In genomic region chr11:115133800-115134199, GRCm38 (mm10) we compare ENCODE assay signal across 13 mouse cellular contexts. TPM values are rescaled to one million over a fixed set of nuclear protein-coding genes. Genes with fewer than 3 reads are reported as not detected.
DNase-seq lines count a peak whose midpoint lies in the region; ATAC-seq lines count a peak whose summit lies in the region.
"Had no signal": no experiment of that assay in that cellular context is flagged by ENCODE, and none has a peak within 500 bp of the region (broad histone marks: within the 10 kb centered on the region; RNA-seq: fewer than 3 reads in every experiment).

Cd300lf (minus strand) TSS chr11:115133992.

- peak; percentile 23 to 68 for DNase-seq in heart, adult 18-20 months
- DNase-seq in heart, postnatal 10 days: no peak
- DNase-seq in A20 (ENCODE audit: low read depth, low spot score): peak; percentile 78
- peak; percentile 47 for DNase-seq in induced T-regulatory cell, adult 2 months (ENCODE audit: low read depth)
- no peak for DNase-seq in urinary bladder, postnatal 14 days (ENCODE audit: low spot score)
- DNase-seq in cerebellum, postnatal 14 days: no peak
- DNase-seq: cerebellum, adult 2 months; kidney, postnatal 10 days had no signal

- peaks cover under 1% of the 10 kb centered on the region; the same call in 1 of the 2 replicates for H3K36me3 ChIP-seq in macrophage (ENCODE audit: inconsistent target)
- H3K36me3 ChIP-seq: embryonic facial prominence, embryonic 13.5 days had no signal

- 5% methylated on average over 8 of the region's 8 CpGs for WGBS in macrophage (ENCODE audit: missing documents)

- H3K79me2 ChIP-seq in macrophage (ENCODE audit: inconsistent target): peaks cover 50% of the 10 kb centered on the region

- peak within 1 kb of the TSS; percentile 60 for H3K4me3 ChIP-seq in macrophage (ENCODE audit: inconsistent target)
- H3K4me3 ChIP-seq: embryonic facial prominence, embryonic 13.5 days had no signal

- intact Hi-C loops in heart, postnatal 10 days (cut with DNase I): no loop called here

- no peak for ATAC-seq in activated CD4-positive, CD25-positive, alpha-beta regulatory T cell, adult 4 months

- peak within 1 kb of the TSS; percentile 91 for H3K27ac ChIP-seq in macrophage
- H3K27ac ChIP-seq: embryonic facial prominence, embryonic 13.5 days had no signal

RNA-seq across cellular contexts. Expression of gene Cd300lf, which starts in this region (rescaled TPM):
- under 1 TPM in 1 of 2 experiments, not detected in 1; 0.36 TPM for total RNA-seq in heart, adult 18-20 months (2021)
- under 1 TPM; 0.15 to 0.48 TPM for total RNA-seq in heart, postnatal 10 days (2021)
- 100 to 1,000 TPM in 23 of 26 experiments, 10 to 100 TPM in 3; 48.1 to 568 (median 332) TPM for total RNA-seq in macrophage (2018; cell fraction: chromatin; rRNA removed)
- 100 to 1,000 TPM in 6 of 26 experiments, 10 to 100 TPM in 20; 54.6 to 145 (median 88.2) TPM for total RNA-seq in macrophage (2018; cell fraction: cytosol; rRNA removed)
- total RNA-seq in macrophage (2018; cell fraction: nucleus; rRNA removed): 100 to 1,000 TPM in 24 of 26 experiments, 10 to 100 TPM in 2; 52.4 to 465 (median 283) TPM
- 76.9 to 122 TPM (median 90.4 TPM) in 3 replicates for polyA plus RNA-seq in macrophage (2018)
- polyA plus RNA-seq in activated CD4-positive, CD25-positive, alpha-beta regulatory T cell, adult 4 months (2017; shearing (Covaris generic)): 1 to 10 TPM in 1 of 2 experiments, under 1 TPM in 1; 0.37 to 1.5 TPM
- polyA plus RNA-seq: C2C12; midbrain, embryonic 11.5 days had no signal

Comparison
In these comparisons a context has a peak if more than half of its experiments do, and no peak if none do; other contexts are left out.
1. RNA of gene Cd300lf (polyA plus RNA-seq): 76.9 to 122 TPM in macrophage; 0.37 to 1.5 TPM in activated CD4-positive, CD25-positive, alpha-beta regulatory T cell, adult 4 months; every median in the first group is over 10 times any median in the second.
2. Peak in DNase-seq in heart, adult 18-20 months; RNA of the gene not detected or under 1 TPM.
3. DNase-seq: peak in A20 (single experiment) and induced T-regulatory cell, adult 2 months (single experiment); none in heart, postnatal 10 days (0 of 2), urinary bladder, postnatal 14 days (single experiment) and cerebellum, postnatal 14 days (0 of 2).